Mouse (Mus musculus) common myeloid progenitor, adult 5-6 weeks (primary cell): ENCODE data around the gene Psmd10. TPM values are rescaled to one million over a fixed set of nuclear protein-coding genes. Genes with fewer than 3 reads are reported as not detected.

ENCODE experiments used
- total RNA-seq: library from RNA; stranded (forward); fragments of 200-1000, 187-1606 nt; gene quantifications from 2 replicates; pipeline ENCODE4 v1.2.3, GENCODE M21; 2017

Psmd10 gene
- total RNA-seq, 1 experiment from 2014 or later: 50.3 TPM

Other genes starting within 250 kb of the Psmd10 start
- not detected in 2 replicates for gene Tex13b, start 143.3 kb downstream of the Psmd10 start, total RNA-seq
- gene Vsig1, start 49.1 kb downstream of the Psmd10 start, total RNA-seq: not detected in 2 replicates
- gene Atg4a, start 179 bp upstream of the Psmd10 start, total RNA-seq: 25.2 and 26.9 TPM in 2 replicates